Mouse (Mus musculus) liver, embryonic 14.5 days (tissue): ENCODE results near the gene Klhl33.

Source experiments
- CTCF ChIP-seq: IDR thresholded peaks from 2 replicates; pipeline ENCODE4 v1.5.1; 2016; ENCODE audit warnings: antibody characterized with exemption, low read depth, control low read depth
- EP300 ChIP-seq: IDR thresholded peaks from 2 replicates; pipeline ENCODE4 v1.6.1; 2016; ENCODE audit warnings: antibody characterized with exemption, low read depth

DNA sequence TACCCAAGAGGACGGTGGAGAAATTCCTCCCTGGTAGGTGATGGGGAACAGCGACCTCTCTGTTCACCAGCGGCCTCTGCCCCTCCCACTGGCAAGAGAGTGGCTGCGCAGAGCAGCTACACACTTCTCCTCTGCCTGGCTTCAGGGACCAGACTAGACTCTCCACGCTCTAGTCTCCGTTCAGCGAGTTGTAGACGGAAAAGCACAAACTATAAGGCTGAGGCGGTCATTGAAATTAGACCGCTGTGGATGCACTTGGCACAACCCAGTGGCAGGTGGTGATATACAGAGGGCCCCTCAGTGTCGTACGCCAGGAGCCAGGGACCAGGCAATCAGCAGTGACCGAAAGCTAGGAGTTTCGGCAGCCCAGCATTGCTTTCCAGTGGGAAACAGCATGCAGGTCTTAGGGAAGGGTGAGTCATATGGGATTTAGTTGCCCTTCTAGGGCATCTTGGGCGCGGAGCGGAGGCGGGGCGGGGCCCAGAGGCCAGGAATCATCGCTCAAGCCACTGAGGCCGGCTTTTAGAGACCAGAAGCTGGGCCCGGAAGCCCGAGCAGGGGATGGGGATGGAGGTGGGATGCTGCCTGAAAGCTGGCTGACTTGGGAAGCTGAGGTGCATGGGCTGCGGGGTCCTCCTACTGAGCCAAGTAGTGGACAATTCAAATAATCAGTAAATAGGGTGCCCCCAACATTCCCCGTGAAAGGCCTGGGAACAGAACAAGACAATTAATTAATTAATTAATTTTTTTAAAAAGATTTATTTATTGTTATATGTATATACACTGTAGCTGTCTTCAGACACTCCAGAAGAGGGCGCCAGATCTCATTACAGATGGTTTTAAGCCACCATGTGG, 6.9 kb upstream of the Klhl33 start:
- no peak for TF ChIP-seq EP300
- TF ChIP-seq CTCF: peak; percentile 67
